Mouse (Mus musculus) erythroid progenitor cell, adult 5-6 weeks (primary cell): ENCODE measurements around the gene Plekhg4. TPM values are rescaled to one million over a fixed set of nuclear protein-coding genes. Genes with fewer than 3 reads are reported as not detected.

Source experiments
- ATAC-seq: replicated peaks from 2 replicates; pipeline ENCODE4 v1.8.0; 2016; ENCODE audit warnings: moderate number of reproducible peaks, mild to moderate bottlenecking, moderate TSS enrichment, inconsistent platforms; ENCODE audit not compliant: poor library complexity, low FRiP score, severe bottlenecking
- total RNA-seq, 2 experiments: library from RNA; stranded (forward) in 1 of 2; stranded (reverse) in 1 of 2; fragments of 150-400 nt in 1 of 2; fragments of 186-747, 209-891 nt in 1 of 2; gene quantifications; 2 replicates each; pipeline versions ENCODE4 v1.2.3 to v1.2.4; 2015 to 2017; ENCODE audit warnings: low replicate concordance in 2 of 2

The Plekhg4 gene
- total RNA-seq, 2 experiments from 2014 or later: not detected

DNA sequence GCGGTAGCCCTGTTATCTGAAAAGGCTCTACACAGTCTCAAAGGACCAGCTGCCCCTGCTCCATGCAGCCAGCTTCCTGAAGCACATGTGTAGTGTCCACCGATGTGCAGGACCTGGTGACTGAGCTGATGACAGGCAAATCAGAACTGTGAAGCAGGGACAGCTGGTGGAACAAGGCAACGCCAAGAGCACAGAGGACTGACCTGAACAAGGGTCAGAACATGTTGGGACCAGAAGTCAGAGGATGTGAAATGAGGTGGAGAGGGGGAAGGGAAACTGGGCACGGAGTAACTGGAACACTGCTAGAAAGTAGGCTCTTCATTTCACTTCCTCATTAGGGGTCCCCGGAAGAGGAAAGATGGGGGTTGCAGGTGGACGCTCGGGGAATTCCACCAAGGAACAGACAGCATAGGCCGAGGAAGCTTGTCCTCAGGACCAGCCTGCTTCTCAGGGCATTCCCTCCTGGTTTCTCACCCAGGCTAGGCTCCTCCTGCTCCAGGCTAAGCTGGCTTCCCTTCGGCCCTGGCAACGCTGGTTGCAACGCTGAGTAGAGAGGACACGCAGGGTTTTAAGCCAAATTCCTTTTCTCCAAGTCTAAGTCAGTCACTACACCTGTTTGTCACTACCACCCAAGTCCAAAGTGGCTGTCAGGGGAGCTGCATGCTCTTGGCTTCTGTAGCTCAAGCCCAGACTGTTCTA is 20.2 kb downstream of the Plekhg4 start:
- ATAC-seq: no peak

- no peak for ATAC-seq
Observed at GRCm38 (mm10) chr8:105393915-105394314, 20.8 kb downstream of the Plekhg4 start.

- peak; percentile 65; the same call in 1 of the 2 replicates for ATAC-seq
Observed at GRCm38 (mm10) chr8:105397747-105398146, 24.7 kb downstream of the Plekhg4 start.

- ATAC-seq: no peak
Observed at GRCm38 (mm10) chr8:105400016-105400415, 26.9 kb downstream of the Plekhg4 start.

DNA sequence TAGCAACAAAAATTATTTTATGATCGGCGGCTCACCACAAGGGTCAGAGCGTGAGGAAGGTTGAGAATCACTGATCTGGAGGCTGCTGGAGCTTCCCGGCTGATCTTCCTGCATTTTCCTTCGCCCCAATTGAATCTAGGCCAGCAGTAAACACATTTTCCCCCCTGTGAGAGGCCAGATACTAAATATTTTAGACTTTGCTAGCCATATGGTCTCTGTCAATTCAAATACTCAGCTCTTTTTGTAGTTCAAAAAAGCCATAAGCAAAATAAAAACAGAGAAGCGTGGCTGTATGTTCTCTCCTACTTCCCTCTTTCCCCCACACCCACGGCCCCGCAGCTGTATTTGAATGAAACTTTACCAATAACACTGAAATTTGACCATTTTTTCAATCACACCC is 30.4 kb downstream of the Plekhg4 start:
- ATAC-seq: no peak

DNA sequence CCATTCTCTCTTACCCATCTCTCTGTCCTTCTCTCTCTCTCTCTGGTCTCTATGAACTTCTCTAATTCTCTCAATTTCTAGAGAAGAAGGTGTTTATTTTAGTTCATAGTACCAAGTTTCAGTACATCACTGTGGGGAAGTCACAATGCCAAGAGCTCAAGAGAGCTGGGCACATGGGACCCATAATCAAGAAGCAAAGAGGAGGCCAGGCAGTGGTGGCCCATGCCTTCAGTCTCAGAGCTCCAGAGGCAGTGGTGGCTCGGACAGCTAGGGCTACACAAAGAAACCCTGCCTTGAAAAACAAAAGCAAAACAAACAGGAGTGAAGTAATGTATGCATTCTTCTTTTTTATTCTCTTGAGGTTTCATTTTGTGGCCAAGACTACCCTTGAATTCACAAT is 31.4 kb downstream of the Plekhg4 start:
- no peak for ATAC-seq

- ATAC-seq: no peak
Observed at GRCm38 (mm10) chr8:105406416-105406815, 33.3 kb downstream of the Plekhg4 start.

GRCm38 (mm10) chr8:105408331-105408730 is 35.3 kb downstream of the Plekhg4 start:
- ATAC-seq: no peak

- no peak for ATAC-seq
Observed at GRCm38 (mm10) chr8:105409947-105410346, 36.9 kb downstream of the Plekhg4 start.

DNA sequence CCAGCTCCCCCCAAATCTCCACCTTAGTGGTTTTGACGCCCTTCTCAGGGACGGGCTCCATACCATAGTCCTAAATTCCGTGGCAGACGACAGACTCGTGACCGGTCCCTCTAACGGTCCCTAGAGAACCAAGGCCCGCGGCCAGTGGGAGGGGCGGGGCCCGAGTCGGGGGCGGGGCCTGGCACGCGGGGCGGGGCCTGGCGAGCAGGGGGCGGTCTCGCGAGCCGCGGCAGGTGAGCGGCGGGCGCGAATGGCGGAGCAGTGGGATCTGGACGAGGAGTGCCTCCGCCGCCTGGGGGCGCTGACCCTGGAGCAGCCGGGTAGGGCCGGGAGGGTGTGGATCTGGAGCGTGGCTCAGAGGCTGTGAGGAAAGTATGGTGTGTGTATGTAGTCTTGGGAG is 40.3 kb downstream of the Plekhg4 start, which contains the start of the genes Kctd19 and Lrrc36:
Gene Kctd19, minus strand, starts transcription at position 112 of the 400 bp plus-strand sequence.
Gene Lrrc36, plus strand, starts transcription at position 181 of the 400 bp plus-strand sequence.
- ATAC-seq: peak; percentile 59

GRCm38 (mm10) chr8:105418992-105419391 is 45.9 kb downstream of the Plekhg4 start:
- ATAC-seq: no peak

GRCm38 (mm10) chr8:105419800-105420199 is 46.7 kb downstream of the Plekhg4 start:
- no peak for ATAC-seq

GRCm38 (mm10) chr8:105422006-105422405 is 48.9 kb downstream of the Plekhg4 start:
- ATAC-seq: no peak

- no peak for ATAC-seq
Observed at GRCm38 (mm10) chr8:105426878-105427277, 53.8 kb downstream of the Plekhg4 start.

GRCm38 (mm10) chr8:105431743-105432515 is 58.9 kb downstream of the Plekhg4 start:
- no peak for ATAC-seq

Other genes with a start within 250 kb of the Plekhg4 start
- gene Ces4a, start 241.5 kb upstream of the Plekhg4 start, total RNA-seq (2015; ENCODE audit: low replicate concordance): not detected in 2 replicates
- not detected in 2 replicates for gene Ces4a, start 241.5 kb upstream of the Plekhg4 start, total RNA-seq (2017; ENCODE audit: low replicate concordance)
- gene Cbfb, start 202.6 kb upstream of the Plekhg4 start, total RNA-seq (2015; ENCODE audit: low replicate concordance): 25.9 and 34.4 TPM in 2 replicates
- gene Cbfb, start 202.6 kb upstream of the Plekhg4 start, total RNA-seq (2017; ENCODE audit: low replicate concordance): 18.0 and 29.3 TPM in 2 replicates
- 19.8 and 24.3 TPM in 2 replicates for gene D230025D16Rik, start 148.1 kb upstream of the Plekhg4 start, total RNA-seq (2015; ENCODE audit: low replicate concordance)
- gene D230025D16Rik, start 148.1 kb upstream of the Plekhg4 start, total RNA-seq (2017; ENCODE audit: low replicate concordance): 12.9 and 19.5 TPM in 2 replicates
- gene B3gnt9, start 118.1 kb upstream of the Plekhg4 start, total RNA-seq (2015; ENCODE audit: low replicate concordance): 1.7 and 2.9 TPM in 2 replicates
- gene B3gnt9, start 118.1 kb upstream of the Plekhg4 start, total RNA-seq (2017; ENCODE audit: low replicate concordance): 0.77 TPM in 1 of 2 replicates, not detected in the other
- 5.8 and 6.7 TPM in 2 replicates for gene Tradd, start 108.7 kb upstream of the Plekhg4 start, total RNA-seq (2015; ENCODE audit: low replicate concordance)
- 2.7 TPM in 1 of 2 replicates, not detected in the other for gene Tradd, start 108.7 kb upstream of the Plekhg4 start, total RNA-seq (2017; ENCODE audit: low replicate concordance)
- 2.5 TPM in 1 of 2 replicates, not detected in the other for gene Fbxl8, start 108.6 kb upstream of the Plekhg4 start, total RNA-seq (2015; ENCODE audit: low replicate concordance)
- 0.08 TPM in 1 of 2 replicates, not detected in the other for gene Fbxl8, start 108.6 kb upstream of the Plekhg4 start, total RNA-seq (2017; ENCODE audit: low replicate concordance)
- gene Hsf4, start 103.5 kb upstream of the Plekhg4 start, total RNA-seq (2015; ENCODE audit: low replicate concordance): not detected in 2 replicates
- not detected in 2 replicates for gene Hsf4, start 103.5 kb upstream of the Plekhg4 start, total RNA-seq (2017; ENCODE audit: low replicate concordance)
- not detected in 2 replicates for gene Nol3, start 97.1 kb upstream of the Plekhg4 start, total RNA-seq (2015; ENCODE audit: low replicate concordance)
- gene Nol3, start 97.1 kb upstream of the Plekhg4 start, total RNA-seq (2017; ENCODE audit: low replicate concordance): not detected in 2 replicates
- gene 4931428F04Rik, start 83.4 kb upstream of the Plekhg4 start, total RNA-seq (2015; ENCODE audit: low replicate concordance): 1.7 TPM in 1 of 2 replicates, not detected in the other
- 1.7 TPM in 1 of 2 replicates, not detected in the other for gene 4931428F04Rik, start 83.4 kb upstream of the Plekhg4 start, total RNA-seq (2017; ENCODE audit: low replicate concordance)
- gene Exoc3l, start 77.2 kb upstream of the Plekhg4 start, total RNA-seq (2015; ENCODE audit: low replicate concordance): 3.2 TPM in 1 of 2 replicates, not detected in the other
- 8.5 and 18.6 TPM in 2 replicates for gene Exoc3l, start 77.2 kb upstream of the Plekhg4 start, total RNA-seq (2017; ENCODE audit: low replicate concordance)
- gene E2f4, start 75.6 kb upstream of the Plekhg4 start, total RNA-seq (2015; ENCODE audit: low replicate concordance): 632 and 674 TPM in 2 replicates
- gene E2f4, start 75.6 kb upstream of the Plekhg4 start, total RNA-seq (2017; ENCODE audit: low replicate concordance): 268 and 326 TPM in 2 replicates
- gene Elmo3, start 67.7 kb upstream of the Plekhg4 start, total RNA-seq (2015; ENCODE audit: low replicate concordance): 10.1 and 18.7 TPM in 2 replicates
- gene Elmo3, start 67.7 kb upstream of the Plekhg4 start, total RNA-seq (2017; ENCODE audit: low replicate concordance): 14.0 and 21.9 TPM in 2 replicates
- 23.4 and 26.8 TPM in 2 replicates for gene Lrrc29, start 47.0 kb upstream of the Plekhg4 start, total RNA-seq (2015; ENCODE audit: low replicate concordance)
- gene Lrrc29, start 47.0 kb upstream of the Plekhg4 start, total RNA-seq (2017; ENCODE audit: low replicate concordance): 24.8 and 31.7 TPM in 2 replicates
- 67.9 and 68.8 TPM in 2 replicates for gene Tmem208, start 46.9 kb upstream of the Plekhg4 start, total RNA-seq (2015; ENCODE audit: low replicate concordance)
- 18.1 and 30.2 TPM in 2 replicates for gene Tmem208, start 46.9 kb upstream of the Plekhg4 start, total RNA-seq (2017; ENCODE audit: low replicate concordance)
- gene Fhod1, start 25.3 kb upstream of the Plekhg4 start, total RNA-seq (2015; ENCODE audit: low replicate concordance): 1.3 and 3.2 TPM in 2 replicates
- gene Fhod1, start 25.3 kb upstream of the Plekhg4 start, total RNA-seq (2017; ENCODE audit: low replicate concordance): 0.08 and 0.90 TPM in 2 replicates
- 2.9 TPM in 1 of 2 replicates, not detected in the other for gene Slc9a5, start 24.4 kb upstream of the Plekhg4 start, total RNA-seq (2015; ENCODE audit: low replicate concordance)
- not detected in 2 replicates for gene Slc9a5, start 24.4 kb upstream of the Plekhg4 start, total RNA-seq (2017; ENCODE audit: low replicate concordance)
- not detected in 2 replicates for gene Kctd19, start 40.2 kb downstream of the Plekhg4 start, total RNA-seq (2015; ENCODE audit: low replicate concordance)
- gene Kctd19, start 40.2 kb downstream of the Plekhg4 start, total RNA-seq (2017; ENCODE audit: low replicate concordance): not detected in 2 replicates
- 1.4 TPM in 1 of 2 replicates, not detected in the other for gene Lrrc36, start 40.3 kb downstream of the Plekhg4 start, total RNA-seq (2015; ENCODE audit: low replicate concordance)
- 1.2 TPM in 1 of 2 replicates, not detected in the other for gene Lrrc36, start 40.3 kb downstream of the Plekhg4 start, total RNA-seq (2017; ENCODE audit: low replicate concordance)
- 2.5 TPM in 1 of 2 replicates, not detected in the other for gene Tppp3, start 98.3 kb downstream of the Plekhg4 start, total RNA-seq (2015; ENCODE audit: low replicate concordance)
- 2.2 TPM in 1 of 2 replicates, not detected in the other for gene Tppp3, start 98.3 kb downstream of the Plekhg4 start, total RNA-seq (2017; ENCODE audit: low replicate concordance)
- gene Zdhhc1, start 123.6 kb downstream of the Plekhg4 start, total RNA-seq (2015; ENCODE audit: low replicate concordance): 2.5 TPM in 1 of 2 replicates, not detected in the other
- 0.39 TPM in 1 of 2 replicates, not detected in the other for gene Zdhhc1, start 123.6 kb downstream of the Plekhg4 start, total RNA-seq (2017; ENCODE audit: low replicate concordance)
- not detected in 2 replicates for gene Hsd11b2, start 145.5 kb downstream of the Plekhg4 start, total RNA-seq (2015; ENCODE audit: low replicate concordance)
- not detected in 2 replicates for gene Hsd11b2, start 145.5 kb downstream of the Plekhg4 start, total RNA-seq (2017; ENCODE audit: low replicate concordance)
- gene Atp6v0d1, start 192.8 kb downstream of the Plekhg4 start, total RNA-seq (2015; ENCODE audit: low replicate concordance): 84.7 and 109 TPM in 2 replicates
- 31.3 and 35.6 TPM in 2 replicates for gene Atp6v0d1, start 192.8 kb downstream of the Plekhg4 start, total RNA-seq (2017; ENCODE audit: low replicate concordance)
- 7.2 and 11.3 TPM in 2 replicates for gene Ripor1, start 232.0 kb downstream of the Plekhg4 start, total RNA-seq (2015; ENCODE audit: low replicate concordance)
- 0.23 and 1.8 TPM in 2 replicates for gene Ripor1, start 232.0 kb downstream of the Plekhg4 start, total RNA-seq (2017; ENCODE audit: low replicate concordance)